In the genomic region with DNA sequence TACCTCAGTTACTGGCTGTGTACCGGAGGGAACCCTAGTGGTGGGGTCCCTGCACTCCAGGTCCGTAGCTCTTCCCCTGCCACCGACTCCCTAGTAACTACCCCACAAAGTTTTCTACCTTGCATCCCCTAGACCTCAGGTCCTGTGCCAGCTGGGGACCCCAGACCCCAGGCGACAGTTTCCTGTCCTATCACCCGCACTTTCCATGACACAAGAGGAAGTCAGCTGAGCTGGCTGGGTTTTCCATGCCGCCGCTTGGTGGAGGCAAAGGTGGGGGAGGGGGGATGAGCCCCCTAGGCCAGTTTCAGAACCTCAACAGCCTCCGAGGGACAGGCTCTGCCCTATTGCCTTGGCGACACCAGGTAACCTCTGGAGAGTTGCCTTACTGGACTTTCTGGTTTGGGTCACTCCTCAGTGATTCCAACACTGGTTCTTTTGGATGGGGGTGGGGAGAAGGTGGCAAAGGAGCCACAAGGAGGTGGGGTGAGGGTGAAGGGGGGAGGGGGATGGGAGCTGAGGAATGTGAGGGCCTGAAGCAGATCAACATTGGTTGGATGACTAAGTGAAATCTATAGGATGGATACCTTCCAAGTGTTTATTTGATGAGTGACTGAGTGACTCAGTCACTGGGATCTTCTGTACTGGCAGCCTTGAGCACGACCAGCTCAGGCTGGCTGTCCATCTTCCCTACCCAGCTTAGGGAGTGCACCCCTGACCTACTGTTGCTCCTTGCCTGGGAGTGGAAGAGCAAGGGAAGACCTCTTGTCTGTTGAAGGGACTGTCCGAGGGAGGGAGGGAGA, we compare ENCODE assay signal across 8 mouse cellular contexts. TPM values are rescaled to one million over a fixed set of nuclear protein-coding genes. Genes with fewer than 3 reads are reported as not detected.
DNase-seq lines count a peak whose midpoint lies in the region; ATAC-seq lines count a peak whose summit lies in the region.

No protein-coding gene starts in this region.

- no peaks in the 10 kb centered on the region for H3K36me3 ChIP-seq in hindbrain, embryonic 13.5 days

- no peak for ATAC-seq in hindbrain, embryonic 13.5 days (ENCODE audit: low FRiP score)

- DNase-seq in adrenal gland, postnatal 36 days = peak; percentile 30 to 37
- DNase-seq in adrenal gland, postnatal 10 days = no peak
- peak; percentile 21 for DNase-seq in 3134 (ENCODE audit: extremely low read depth, insufficient read length, low spot score)
- DNase-seq in gonadal fat pad, adult 2 months (ENCODE audit: low read depth) = peak; percentile 36
- peak; percentile 29 for DNase-seq in lung, postnatal 36 days
- DNase-seq in frontal cortex, postnatal 36 days (ENCODE audit: low spot score in 2 of 2) = no peak
- no peak for DNase-seq in layer of hippocampus, adult 9-10 months (ENCODE audit: low spot score)

- WGBS in hindbrain, embryonic 13.5 days = 54% methylated on average over 11 of the region's 11 CpGs

- H3K9ac ChIP-seq in hindbrain, embryonic 13.5 days = no peak overlapping the region

- no peaks in the 10 kb centered on the region for H3K4me1 ChIP-seq in hindbrain, embryonic 13.5 days (replicated peaks)

- no peak overlapping the region for H3K4me2 ChIP-seq in hindbrain, embryonic 13.5 days

- no peak overlapping the region for H3K27ac ChIP-seq in hindbrain, embryonic 13.5 days

- 0 out of 2 replicates have a peak, but pooled peaks cover 10% of the 10 kb centered on the region for H3K27me3 ChIP-seq in hindbrain, embryonic 13.5 days

- no peaks in the 10 kb centered on the region for H3K9me3 ChIP-seq in hindbrain, embryonic 13.5 days

- H3K4me3 ChIP-seq in hindbrain, embryonic 13.5 days = no peak overlapping the region

RNA-seq across cellular contexts. Expression of a gene that starts 2.0 kb away (rescaled TPM):
- total RNA-seq in adrenal gland, postnatal 36 days (2021) = under 1 TPM in 1 of 2 experiments, not detected in 1; 0.20 TPM
- 1 to 10 TPM; 2.5 to 2.8 TPM for total RNA-seq in adrenal gland, postnatal 10 days (2021)
- polyA plus RNA-seq in gonadal fat pad, adult 2 months (2012; rRNA removed) = 0.80 and 0.92 TPM in 2 replicates
- polyA plus RNA-seq in hindbrain, embryonic 13.5 days (2015; fragmentation: Nextera tagmentation; extraction: Ambion mirVana) = 0.21 and 0.35 TPM in 2 replicates

RNA-seq across cellular contexts. Expression of a gene that starts 52.3 kb away (rescaled TPM):
- total RNA-seq in adrenal gland, postnatal 36 days (2021) = 10 to 100 TPM; 21.1 to 30.5 TPM
- total RNA-seq in adrenal gland, postnatal 10 days (2021) = 10 to 100 TPM; 18.9 to 21.5 TPM
- 25.5 and 30.3 TPM in 2 replicates for polyA plus RNA-seq in gonadal fat pad, adult 2 months (2012; rRNA removed)
- polyA plus RNA-seq in hindbrain, embryonic 13.5 days (2015; fragmentation: Nextera tagmentation; extraction: Ambion mirVana) = 33.8 and 34.7 TPM in 2 replicates

Comparison
In these comparisons a context has a peak if more than half of its experiments do, and no peak if none do; other contexts are left out.
1. DNase-seq: peak in adrenal gland, postnatal 36 days (2 of 2), 3134 (single experiment), gonadal fat pad, adult 2 months (single experiment) and lung, postnatal 36 days (single experiment); none in adrenal gland, postnatal 10 days (single experiment), frontal cortex, postnatal 36 days (0 of 2) and layer of hippocampus, adult 9-10 months (single experiment).